Mouse (Mus musculus) midbrain, embryonic 16.5 days (tissue): ENCODE data around the gene Ccdc22. TPM values are rescaled to one million over a fixed set of nuclear protein-coding genes. Genes with fewer than 3 reads are reported as not detected.

ENCODE experiments used
- ATAC-seq: fragments of 200-750 bp; cut with Nextera tagmentation; 2 replicates; pipeline ENCODE4 v1.8.0; 2017; ENCODE audit warnings: moderate TSS enrichment
- H3K27ac ChIP-seq: fragments of 300-500 bp; sonication (generic); 2 replicates; pipeline ENCODE4 v1.5.1; 2014; ENCODE audit warnings: mild to moderate bottlenecking, low read length, mixed read lengths
- H3K27me3 ChIP-seq: fragments of 300-500 bp; sonication (generic); 2 replicates; pipeline ENCODE4 v1.6.1; 2014; ENCODE audit warnings: low read depth, low read length, mixed read lengths; ENCODE audit not compliant: control insufficient read depth, insufficient read depth
- H3K36me3 ChIP-seq: fragments of 300-500 bp; sonication (generic); 2 replicates; pipeline ENCODE4 v1.6.1; 2014; ENCODE audit warnings: mild to moderate bottlenecking, low read length, moderate library complexity, mixed read lengths; ENCODE audit not compliant: control insufficient read depth, insufficient read depth
- H3K4me1 ChIP-seq: fragments of 300-500 bp; sonication (generic); 2 replicates; pipeline ENCODE4 v1.6.1; 2014; ENCODE audit warnings: mild to moderate bottlenecking, low read length, mixed read lengths; ENCODE audit not compliant: control insufficient read depth, insufficient read depth
- H3K4me2 ChIP-seq: fragments of 300-500 bp; sonication (generic); 2 replicates; pipeline ENCODE4 v1.6.1; 2014; ENCODE audit warnings: mild to moderate bottlenecking, low read length, mixed read lengths
- H3K4me3 ChIP-seq: fragments of 300-500 bp; sonication (generic); 2 replicates; pipeline ENCODE4 v1.5.1; 2014; ENCODE audit warnings: low read depth, mild to moderate bottlenecking, low read length, moderate library complexity, mixed read lengths
- H3K9ac ChIP-seq: fragments of 300-500 bp; sonication (generic); 2 replicates; pipeline ENCODE4 v1.6.1; 2014; ENCODE audit warnings: low read depth, low read length, mixed read lengths
- H3K9me3 ChIP-seq: fragments of 300-500 bp; sonication (generic); replicated peaks from 2 replicates; pipeline ENCODE4 v1.6.1; 2014; ENCODE audit warnings: mild to moderate bottlenecking, low read length, mixed read lengths; ENCODE audit not compliant: control insufficient read depth, poor library complexity, severe bottlenecking
- WGBS: fragments of 180-500 bp; shearing (Covaris S2); extraction: QIAGEN DNeasy Blood & Tissue Kit; methylation state at CpG from one replicate; pipeline ENCODE4 v1.1.7; 2014; 5-methylcytosine and 5-hydroxymethylcytosine counted together
- polyA plus RNA-seq: library from polyadenylated mRNA; unstranded; fragments of >200 nt; fragmentation: Nextera tagmentation; extraction: Ambion mirVana; gene quantifications from 2 replicates; pipeline ENCODE4 v1.2.1, GENCODE M21; 2015

The Ccdc22 gene
- polyA plus RNA-seq = 29.8 and 30.9 TPM in 2 replicates

DNA sequence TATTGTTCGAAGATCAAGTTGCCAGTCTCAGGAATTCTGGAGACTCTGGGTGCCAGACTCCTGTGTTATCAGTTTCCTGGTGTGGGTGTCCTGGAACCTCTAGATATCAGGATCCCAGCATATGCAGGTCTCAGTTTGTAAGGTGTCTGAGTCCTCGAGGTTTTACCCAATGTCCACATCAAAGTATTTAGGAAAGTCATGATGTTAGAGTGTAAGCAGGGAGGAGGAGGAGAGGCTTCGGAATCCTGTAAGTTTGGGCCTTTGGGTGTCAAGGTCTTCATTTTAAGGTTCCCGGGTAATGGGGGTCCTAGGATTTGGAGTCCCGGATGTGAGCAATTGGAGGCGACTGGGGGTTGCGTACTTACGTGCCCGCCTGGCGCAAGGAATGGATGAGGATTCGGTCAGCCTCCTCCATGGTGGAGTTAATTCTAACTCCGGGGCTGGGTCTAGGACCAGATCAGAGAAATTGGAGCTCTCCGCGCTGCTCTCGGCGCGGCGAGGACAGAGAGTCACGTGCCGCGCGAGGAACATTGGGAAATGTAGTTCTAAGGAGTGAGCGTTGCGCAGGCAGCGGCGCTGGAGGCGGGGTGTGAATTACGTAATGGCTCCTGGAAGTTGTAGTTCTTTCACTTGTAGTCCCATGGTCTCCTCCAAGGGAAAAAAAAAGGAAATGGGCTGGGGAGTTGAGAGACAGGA, at the start of gene Ccdc22:
TSS of gene Ccdc22 (minus strand) at position 639 of the 696 bp plus-strand sequence.
- peak within 1 kb of the TSS; percentile 57 for H3K9ac ChIP-seq
- peak; percentile 94 for ATAC-seq
- H3K9me3 ChIP-seq = no peaks in the 10 kb centered on the region
- WGBS = 24% methylated on average over 28 of the region's 28 CpGs
- peak within 1 kb of the TSS; percentile 60 for H3K4me2 ChIP-seq
- peak within 1 kb of the TSS; percentile 71 for H3K27ac ChIP-seq
- H3K27me3 ChIP-seq = no peaks in the 10 kb centered on the region
- H3K4me3 ChIP-seq = peak within 1 kb of the TSS; percentile 41
- peaks cover 8% of the 10 kb centered on the region; the same call in 1 of the 2 replicates for H3K4me1 ChIP-seq
- no peaks in the 10 kb centered on the region for H3K36me3 ChIP-seq

DNA sequence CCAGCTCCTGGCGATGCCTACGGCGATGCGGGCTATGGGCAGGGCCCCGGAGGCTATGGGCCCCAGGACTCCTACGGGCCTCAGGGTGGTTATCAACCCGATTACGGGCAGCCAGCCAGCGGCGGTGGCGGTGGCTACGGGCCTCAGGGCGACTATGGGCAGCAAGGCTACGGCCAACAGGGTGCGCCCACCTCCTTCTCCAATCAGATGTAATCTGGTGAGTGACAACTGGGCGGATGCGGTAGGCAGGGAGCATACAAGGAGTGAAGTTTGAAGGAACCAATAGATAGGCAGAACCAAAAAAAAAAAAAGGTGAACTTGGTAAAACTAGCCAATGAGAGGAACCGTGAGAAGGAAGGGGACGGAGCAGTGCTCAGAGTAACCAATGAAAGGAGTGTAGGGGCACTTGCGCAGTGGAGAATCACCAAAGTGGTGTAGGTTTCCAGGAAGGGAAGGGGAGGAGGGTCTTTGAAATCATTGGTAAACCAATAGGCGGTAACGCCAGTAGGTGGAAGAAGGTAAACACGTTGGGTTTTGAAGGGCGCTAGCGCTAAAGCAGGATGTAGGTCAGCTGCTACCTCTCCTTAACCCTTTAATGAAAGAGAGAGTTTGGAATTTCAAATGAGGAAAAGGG, 43.5 kb upstream of the Ccdc22 start:
- H3K27me3 ChIP-seq = no peaks in the 10 kb centered on the region
- no peaks in the 10 kb centered on the region; the same call in 1 of the 2 replicates for H3K36me3 ChIP-seq
- no peaks in the 10 kb centered on the region for H3K4me1 ChIP-seq
- H3K9ac ChIP-seq = peak overlapping the region; percentile 59
- peak overlapping the region; percentile 75 for H3K27ac ChIP-seq
- 18% methylated on average over 25 of the region's 25 CpGs for WGBS
- no peaks in the 10 kb centered on the region for H3K9me3 ChIP-seq
- ATAC-seq = peak; percentile 95
- peak overlapping the region; percentile 30 for H3K4me3 ChIP-seq
- H3K4me2 ChIP-seq = peak overlapping the region; percentile 56

DNA sequence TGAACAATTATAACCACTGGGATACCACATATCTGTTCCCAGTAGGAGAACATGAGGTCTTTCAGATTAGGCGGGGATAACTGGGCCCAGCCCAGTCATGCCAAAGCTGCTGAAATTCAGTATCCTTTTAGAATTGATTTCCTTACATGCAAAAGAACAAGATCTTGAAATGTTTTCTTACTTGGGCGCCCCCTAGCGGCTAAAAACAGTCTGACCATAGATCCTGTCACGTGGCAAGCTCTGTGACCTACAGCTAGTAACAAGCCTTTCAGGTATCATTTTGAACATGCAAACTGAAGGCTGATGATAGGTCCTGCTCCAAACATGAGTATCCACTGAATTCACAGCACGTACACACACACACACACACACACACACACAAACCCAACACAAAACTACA, 40.0 kb upstream of the Ccdc22 start:
- Histone ChIP-seq H3K9ac (no peak overlapping the region), H3K4me3 (no peak overlapping the region), H3K4me2 (no peak overlapping the region), H3K9me3 (no peaks in the 10 kb centered on the region), H3K27me3 (no peaks in the 10 kb centered on the region), H3K36me3 (no peaks in the 10 kb centered on the region; the same call in 1 of the 2 replicates), H3K27ac (no peak overlapping the region), H3K4me1 (peaks cover 4% of the 10 kb centered on the region; the same call in 1 of the 2 replicates)
- no peak for ATAC-seq
- 25% methylated on average over 5 of the region's 5 CpGs for WGBS

DNA sequence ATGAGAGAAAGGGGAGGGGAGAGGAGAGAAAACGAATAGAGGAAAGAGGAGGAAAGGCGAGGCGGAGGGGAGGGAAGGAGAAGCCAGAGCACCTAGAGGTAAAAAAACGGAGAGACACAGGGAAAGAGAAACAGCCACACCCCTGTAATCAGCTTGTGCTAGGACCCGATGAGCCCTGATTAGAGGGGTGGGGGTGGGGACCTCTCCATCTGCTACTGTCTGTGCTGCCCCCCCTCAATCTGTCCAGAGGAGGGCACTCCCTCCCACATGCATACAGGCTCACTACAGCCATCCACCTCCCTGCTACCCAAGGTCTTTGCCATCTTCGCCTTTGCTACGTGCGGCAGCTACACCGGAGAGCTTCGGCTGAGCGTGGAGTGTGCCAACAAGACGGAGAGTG, 35.5 kb upstream of the Ccdc22 start:
- peak overlapping the region; percentile 21 for H3K4me3 ChIP-seq
- H3K27ac ChIP-seq = no peak overlapping the region
- peaks cover 4% of the 10 kb centered on the region; the same call in 1 of the 2 replicates for H3K4me1 ChIP-seq
- WGBS = 50% methylated on average over 11 of the region's 12 CpGs
- H3K27me3 ChIP-seq = no peaks in the 10 kb centered on the region
- no peak for ATAC-seq
- H3K36me3 ChIP-seq = no peaks in the 10 kb centered on the region; the same call in 1 of the 2 replicates
- peak overlapping the region; percentile 72 for H3K4me2 ChIP-seq
- peak overlapping the region; percentile 31 for H3K9ac ChIP-seq
- no peaks in the 10 kb centered on the region; the same call in 1 of the 2 replicates for H3K9me3 ChIP-seq

DNA sequence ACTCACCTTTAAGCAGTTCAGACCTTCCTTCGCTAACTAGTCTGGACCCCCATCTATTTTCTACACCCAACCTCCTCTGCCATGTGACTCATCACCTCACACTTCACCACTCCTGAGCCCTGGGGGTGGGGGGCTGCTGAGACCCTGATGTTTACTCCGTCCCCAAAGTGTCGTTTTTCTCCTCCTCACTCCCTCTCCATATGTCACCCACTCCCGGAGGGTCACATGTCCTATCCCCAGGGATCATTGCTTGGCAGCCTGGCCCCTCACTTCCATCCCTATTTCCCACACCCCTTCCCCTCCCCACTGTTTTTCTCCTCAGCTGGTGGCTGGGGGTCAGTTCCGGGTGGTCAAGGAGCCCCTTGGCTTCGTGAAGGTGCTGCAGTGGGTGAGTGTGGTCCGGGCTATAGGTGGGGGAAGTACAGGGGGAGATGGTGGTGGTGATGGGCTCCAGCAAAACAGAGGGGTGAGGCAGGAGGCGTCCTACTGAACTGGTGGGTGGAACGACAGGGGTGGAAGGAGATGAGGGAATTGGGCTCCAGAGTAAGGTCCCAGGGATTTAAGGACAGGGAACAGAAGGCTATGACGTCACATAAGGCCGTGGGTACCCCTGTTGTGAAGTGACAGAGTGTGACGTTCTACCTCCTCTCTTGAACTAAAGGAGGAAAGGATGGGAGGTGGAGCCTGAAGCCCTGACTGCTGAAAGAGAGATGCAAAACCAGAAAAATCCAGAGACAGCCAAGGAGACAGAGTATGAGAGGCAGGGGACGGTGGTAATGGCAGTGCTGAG, 34.4 kb upstream of the Ccdc22 start:
- Histone ChIP-seq H3K27ac (peak overlapping the region; percentile 87), H3K4me1 (peaks cover 4% of the 10 kb centered on the region; the same call in 1 of the 2 replicates), H3K36me3 (no peaks in the 10 kb centered on the region; the same call in 1 of the 2 replicates), H3K9me3 (no peaks in the 10 kb centered on the region; the same call in 1 of the 2 replicates), H3K4me2 (peak overlapping the region; percentile 72), H3K4me3 (peak overlapping the region; percentile 49), H3K9ac (peak overlapping the region; percentile 78), H3K27me3 (no peaks in the 10 kb centered on the region)
- ATAC-seq = peak; percentile 22; the same call in 1 of the 2 replicates
- 19% methylated on average over 13 of the region's 13 CpGs for WGBS

DNA sequence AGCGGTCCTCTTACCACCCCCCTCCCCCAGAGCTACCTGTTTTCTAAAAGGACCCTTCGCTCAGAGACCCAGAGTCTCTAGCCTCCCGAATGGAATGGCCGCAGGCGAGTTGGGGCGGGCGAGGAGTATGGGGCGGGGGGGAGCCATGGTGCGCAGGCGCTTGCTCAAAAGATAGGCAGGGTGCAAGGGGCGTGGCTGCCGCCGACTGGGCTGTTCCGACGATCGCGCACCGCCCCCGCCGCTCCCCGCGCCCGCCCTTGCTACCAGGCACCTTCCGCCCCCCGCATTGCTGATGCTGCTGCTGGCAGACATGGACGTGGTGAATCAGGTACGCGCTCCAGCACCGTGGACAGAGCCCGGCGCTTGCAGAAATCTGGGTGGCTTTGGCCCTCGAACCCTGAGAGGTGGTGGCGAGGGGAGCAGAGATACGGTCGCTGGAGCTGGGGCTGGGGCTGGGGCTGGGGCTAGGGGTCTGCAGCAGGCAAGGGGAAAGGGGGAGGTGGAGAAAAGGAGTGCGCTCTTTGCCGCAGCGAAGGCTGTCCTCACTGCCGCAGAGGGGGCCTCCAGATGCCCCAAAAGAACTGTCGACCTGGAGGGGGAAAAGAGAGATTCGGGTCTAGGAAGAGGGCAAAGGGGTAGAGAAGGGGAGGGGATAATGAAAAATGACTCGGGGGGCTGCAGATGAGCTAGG, 33.2 kb upstream of the Ccdc22 start, which contains the start of gene Syp:
TSS of gene Syp (plus strand) at position 71 of the 691 bp plus-strand sequence.
- H3K9me3 ChIP-seq = no peaks in the 10 kb centered on the region; the same call in 1 of the 2 replicates
- no peaks in the 10 kb centered on the region for H3K27me3 ChIP-seq
- peak; percentile 91 for ATAC-seq
- peaks cover 4% of the 10 kb centered on the region; the same call in 1 of the 2 replicates for H3K4me1 ChIP-seq
- WGBS = 26% methylated on average over 28 of the region's 42 CpGs
- peak within 1 kb of the TSS; percentile 87 for H3K27ac ChIP-seq
- peak within 1 kb of the TSS; percentile 49 for H3K4me3 ChIP-seq
- peak within 1 kb of the TSS; percentile 78 for H3K9ac ChIP-seq
- H3K36me3 ChIP-seq = no peaks in the 10 kb centered on the region
- peak within 1 kb of the TSS; percentile 72 for H3K4me2 ChIP-seq

DNA sequence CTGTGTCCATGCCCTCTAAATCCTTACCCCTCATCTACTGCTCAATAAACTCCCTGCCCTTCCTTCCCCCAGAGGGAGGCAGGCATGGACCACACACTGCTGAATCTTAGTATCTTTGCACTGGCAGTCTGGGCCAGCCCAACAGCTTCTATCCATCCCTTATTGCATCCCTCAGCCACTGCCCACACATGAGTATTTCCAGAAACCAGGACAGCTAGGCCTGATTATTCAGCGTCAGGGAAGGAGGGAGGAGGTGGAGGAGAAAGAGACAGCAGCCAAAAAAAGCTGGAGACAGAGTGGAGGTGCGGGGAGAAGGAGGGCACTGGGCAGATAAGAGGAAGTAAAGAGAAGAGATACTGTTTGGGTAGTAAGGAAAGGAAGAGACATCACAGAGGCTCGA, 29.8 kb upstream of the Ccdc22 start:
- H3K4me3 ChIP-seq = no peak overlapping the region
- H3K9me3 ChIP-seq = no peaks in the 10 kb centered on the region; the same call in 1 of the 2 replicates
- H3K27me3 ChIP-seq = no peaks in the 10 kb centered on the region
- WGBS = 72% methylated on average over 3 of the region's 3 CpGs
- ATAC-seq = no peak
- no peak overlapping the region for H3K9ac ChIP-seq
- H3K4me2 ChIP-seq = no peak overlapping the region
- H3K27ac ChIP-seq = no peak overlapping the region
- H3K36me3 ChIP-seq = no peaks in the 10 kb centered on the region
- no peaks in the 10 kb centered on the region for H3K4me1 ChIP-seq

DNA sequence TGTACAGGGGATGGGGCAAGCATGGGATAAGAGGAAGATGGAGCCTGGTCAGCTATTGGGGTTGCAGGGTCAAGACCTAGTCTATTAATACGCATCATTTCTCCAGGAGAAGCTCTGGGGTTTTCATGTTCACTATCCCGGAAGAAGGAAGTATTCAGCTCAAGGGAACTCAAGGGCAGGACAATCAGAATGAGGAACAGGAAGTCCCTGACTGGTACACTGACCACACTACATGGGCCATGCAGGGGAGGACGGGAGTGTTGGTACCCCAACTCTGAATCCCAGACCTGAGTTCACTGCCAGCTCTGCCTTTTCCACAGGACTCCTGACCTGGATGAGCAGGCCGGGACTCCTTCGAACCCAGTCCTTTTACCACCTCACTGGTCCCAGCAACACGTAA, 27.2 kb upstream of the Ccdc22 start:
- 93% methylated on average over 6 of the region's 6 CpGs for WGBS
- no peak overlapping the region for H3K4me2 ChIP-seq

More for the DNA sequence above, 27.2 kb upstream of the Ccdc22 start:
- H3K27ac ChIP-seq = no peak overlapping the region
- H3K9ac ChIP-seq = no peak overlapping the region
- H3K27me3 ChIP-seq = no peaks in the 10 kb centered on the region
- no peaks in the 10 kb centered on the region for H3K36me3 ChIP-seq
- no peaks in the 10 kb centered on the region; the same call in 1 of the 2 replicates for H3K9me3 ChIP-seq
- H3K4me3 ChIP-seq = no peak overlapping the region
- no peak for ATAC-seq
- H3K4me1 ChIP-seq = no peaks in the 10 kb centered on the region
